Mouse (Mus musculus) embryo, embryonic 11.5 days (tissue): ENCODE results near the gene Lrp4.

Experiments used
- DNase-seq: peaks from one replicate; pipeline ENCODE4 v3.0.0-alpha.2; 2012; ENCODE audit warnings: low read depth, low spot score

Gene Lrp4

DNA sequence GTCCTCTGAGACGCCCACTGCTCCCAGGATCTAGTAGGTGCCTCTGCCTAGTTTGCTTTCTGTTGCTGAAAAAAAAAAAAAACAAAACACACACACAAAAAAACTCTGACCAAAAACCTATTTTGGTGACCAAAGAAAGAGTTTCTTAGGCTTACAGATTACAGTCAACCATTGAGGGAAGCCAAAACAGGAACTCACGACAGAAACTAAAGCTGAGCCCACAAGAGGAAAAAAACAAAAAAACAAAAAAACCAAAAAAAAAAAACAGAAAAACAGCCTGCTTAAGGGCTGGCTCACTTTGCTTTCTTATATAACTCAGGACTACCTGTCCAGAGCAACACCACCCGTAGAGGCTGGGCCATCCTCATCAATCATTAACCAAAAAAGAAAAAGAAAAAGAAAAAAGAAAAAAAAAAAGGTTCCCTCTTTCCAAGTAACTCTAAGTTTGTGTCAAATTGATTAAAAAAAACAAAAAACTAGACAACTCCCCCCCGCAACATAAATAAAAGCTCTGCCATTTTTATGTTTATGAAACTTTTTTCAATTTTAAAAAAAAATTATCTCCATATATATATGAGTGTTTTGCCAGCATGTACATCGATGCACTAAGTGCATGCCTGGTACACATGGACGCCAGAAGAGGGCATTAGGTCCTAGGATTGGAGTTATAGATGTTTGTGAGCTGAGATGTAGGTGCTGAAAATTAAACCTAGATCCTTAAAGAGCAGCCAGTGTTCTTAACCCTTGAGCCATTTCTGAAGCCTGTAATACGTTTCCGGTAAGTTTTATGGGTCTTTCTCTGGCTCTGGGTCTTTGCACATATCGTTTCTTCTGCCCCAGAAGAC is 3.9 kb upstream of the Lrp4 start:
- DNase-seq: no peak

DNA sequence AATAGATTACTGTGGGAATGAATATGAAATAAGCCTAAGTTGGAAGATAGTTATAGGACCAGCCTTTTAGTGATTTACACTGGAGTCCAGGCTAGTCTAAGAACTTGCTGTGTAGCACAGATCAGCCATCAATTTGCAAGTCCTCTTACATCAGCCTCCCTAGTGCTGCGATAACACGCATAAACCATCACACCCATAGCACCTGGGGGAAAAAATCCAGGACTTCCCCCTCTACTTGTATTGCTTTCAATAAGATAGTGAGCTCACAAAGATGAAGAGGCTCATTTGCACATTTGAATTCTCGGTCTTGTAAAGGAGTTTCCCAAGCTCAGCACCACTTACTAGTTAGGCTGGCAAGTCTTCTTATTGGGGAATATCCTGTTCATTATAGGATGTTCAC is 2.9 kb upstream of the Lrp4 start:
- DNase-seq: no peak

DNA sequence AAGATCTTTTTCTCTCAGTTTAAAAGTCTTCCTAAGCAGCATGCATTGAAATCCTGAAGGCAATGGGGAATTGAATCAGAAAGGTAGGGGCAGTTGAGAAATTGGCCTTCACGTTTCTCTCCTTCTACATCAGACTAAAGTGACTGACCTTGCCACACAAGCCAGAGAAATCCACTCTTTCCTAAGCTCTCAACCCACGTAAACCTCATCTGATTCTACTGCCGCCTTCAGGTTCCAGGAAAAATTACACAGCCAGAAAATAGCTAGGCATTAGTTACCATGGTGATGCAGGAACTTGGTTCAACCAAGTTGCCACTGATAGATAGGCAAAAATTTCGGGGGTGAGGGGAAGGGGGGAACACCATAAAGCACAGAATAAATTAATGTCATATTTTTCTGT is 1.5 kb upstream of the Lrp4 start:
- DNase-seq: no peak

GRCm38 (mm10) chr2:91456491-91457100 is 715 bp upstream of the Lrp4 start:
- no peak for DNase-seq

GRCm38 (mm10) chr2:91457656-91458251 is 443 bp downstream of the Lrp4 start:
- no peak for DNase-seq

GRCm38 (mm10) chr2:91458252-91458672 is 951 bp downstream of the Lrp4 start:
- no peak for DNase-seq

GRCm38 (mm10) chr2:91458673-91459391 is 1.5 kb downstream of the Lrp4 start:
- DNase-seq: no peak

DNA sequence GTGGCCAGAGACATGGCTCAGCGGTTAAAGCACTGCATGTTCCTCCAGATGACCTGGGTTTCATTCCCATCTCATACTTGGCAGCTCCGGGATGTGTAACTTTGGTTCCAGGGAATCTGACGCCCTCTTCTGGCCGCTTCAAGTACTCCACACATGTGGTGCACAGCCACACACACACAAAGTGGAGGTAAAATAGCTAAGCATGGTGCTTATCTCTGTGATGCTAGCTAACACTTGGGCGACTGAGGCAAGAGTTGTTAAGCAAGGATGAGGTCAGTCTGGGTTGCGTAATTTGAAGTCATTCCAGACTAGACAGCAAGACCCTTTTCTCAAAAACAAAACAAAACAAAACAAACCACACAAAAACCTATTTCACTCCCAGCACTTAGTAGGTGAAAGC is 2.8 kb downstream of the Lrp4 start:
- no peak for DNase-seq

DNA sequence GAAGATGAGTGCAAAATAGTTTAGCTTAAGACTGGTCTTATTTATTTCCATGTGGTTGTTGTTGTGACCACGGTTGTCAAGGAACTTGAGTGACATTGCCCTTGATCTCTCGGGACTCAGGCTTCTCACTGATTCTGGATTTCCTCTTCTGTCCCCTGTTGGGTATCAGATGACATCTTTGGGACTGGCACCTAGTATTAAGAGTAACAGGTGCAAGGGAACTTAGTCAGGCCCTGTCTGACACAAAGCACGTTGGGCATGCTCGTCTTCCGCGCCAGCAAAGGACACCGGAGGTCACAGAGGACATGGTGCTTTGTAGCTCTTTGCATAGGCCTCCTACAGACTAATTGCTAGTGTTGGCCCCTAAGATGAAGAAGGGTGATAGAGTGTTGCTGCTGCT is 3.5 kb downstream of the Lrp4 start:
- DNase-seq: no peak

GRCm38 (mm10) chr2:91461341-91461740 is 4.0 kb downstream of the Lrp4 start:
- no peak for DNase-seq

DNA sequence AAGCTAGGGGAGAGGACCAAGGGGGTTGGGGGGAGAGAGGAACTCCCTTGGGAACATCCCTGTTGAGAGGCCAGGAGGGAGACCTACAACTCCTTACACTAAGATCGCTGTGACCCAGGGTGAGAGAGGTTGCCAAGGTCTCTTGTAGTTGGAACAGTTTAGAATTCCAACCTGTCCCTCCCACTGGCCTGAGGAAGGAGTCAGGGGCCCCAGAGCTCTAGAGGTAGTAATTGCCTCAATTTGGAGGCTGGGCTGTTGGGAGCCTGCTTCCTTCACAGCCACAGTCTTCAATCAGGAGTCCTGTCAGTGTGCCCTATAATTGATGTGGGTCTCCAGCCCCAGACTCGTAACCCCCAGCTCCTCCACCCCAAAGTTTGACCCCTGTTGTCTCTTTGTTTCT is 4.9 kb downstream of the Lrp4 start:
- DNase-seq: no peak

GRCm38 (mm10) chr2:91462681-91463080 is 5.4 kb downstream of the Lrp4 start:
- DNase-seq: no peak

DNA sequence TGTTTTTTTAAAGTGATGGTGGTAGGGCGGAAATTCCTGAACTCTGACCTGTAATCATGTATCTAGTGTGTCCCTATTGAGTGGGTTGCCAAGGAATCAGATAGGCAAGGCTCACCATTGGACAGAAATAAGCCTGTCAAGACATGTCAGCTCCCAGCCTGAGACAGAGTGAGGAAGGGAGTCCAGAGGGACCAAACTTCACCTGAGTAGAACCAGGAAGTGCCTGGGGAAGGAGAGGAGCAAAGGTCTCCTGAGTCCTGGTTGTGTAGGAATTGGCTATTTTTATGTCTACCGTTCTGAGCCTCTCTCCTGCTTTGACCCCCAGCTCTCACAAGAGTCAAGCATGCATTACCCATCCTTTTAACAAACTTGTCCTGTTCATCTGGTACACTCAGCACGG is 8.6 kb downstream of the Lrp4 start:
- DNase-seq: no peak

- no peak for DNase-seq
Measured at GRCm38 (mm10) chr2:91467613-91468012, 10.3 kb downstream of the Lrp4 start.

DNA sequence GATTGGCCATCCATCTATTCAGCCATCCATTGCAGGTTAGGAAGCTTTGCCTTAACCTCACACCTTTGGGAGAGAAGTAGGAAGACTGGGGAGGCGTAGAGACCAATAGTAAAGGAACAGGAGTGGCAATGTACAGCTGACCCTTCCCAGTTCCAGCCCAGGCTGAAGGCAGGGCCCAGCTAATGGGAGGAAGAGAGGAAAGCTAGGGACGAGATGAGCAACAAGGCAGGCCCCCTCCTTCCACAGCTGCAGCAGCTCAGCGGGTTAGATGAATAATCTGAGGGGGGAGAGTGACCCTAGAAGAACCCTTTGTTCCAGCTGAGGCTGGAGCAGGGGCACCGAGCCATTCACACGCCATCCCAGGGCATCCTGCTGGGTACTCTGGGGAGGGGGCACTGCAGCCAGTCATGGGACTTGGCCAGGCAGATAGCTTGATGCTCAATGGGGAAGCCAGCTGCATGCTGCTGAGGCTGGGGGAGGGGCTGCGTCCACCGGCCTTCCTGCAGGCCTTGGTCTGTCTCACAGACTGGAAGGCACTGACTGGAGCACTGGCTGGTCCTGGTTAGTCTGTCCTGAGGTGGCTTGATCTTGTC is 12.8 kb downstream of the Lrp4 start:
- no peak for DNase-seq

DNA sequence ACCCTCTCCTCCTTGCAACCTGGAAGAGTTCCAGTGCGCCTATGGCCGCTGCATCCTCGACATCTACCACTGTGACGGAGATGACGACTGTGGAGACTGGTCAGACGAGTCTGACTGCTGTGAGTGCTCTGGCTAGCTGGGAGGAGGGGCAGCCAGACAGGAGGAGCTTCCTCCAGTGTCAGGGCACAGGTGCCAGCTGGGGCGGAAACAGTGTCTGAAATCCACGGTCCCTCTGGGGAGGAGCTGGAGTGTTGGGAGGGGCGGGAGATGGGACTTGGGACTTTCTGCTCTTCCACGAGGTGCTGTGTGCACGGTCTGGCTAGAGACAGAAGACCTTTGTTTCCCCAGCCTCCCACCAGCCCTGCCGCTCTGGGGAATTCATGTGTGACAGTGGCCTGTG is 17.0 kb downstream of the Lrp4 start:
- no peak for DNase-seq

- DNase-seq: no peak
Measured at GRCm38 (mm10) chr2:91475791-91476190, 18.5 kb downstream of the Lrp4 start.

DNA sequence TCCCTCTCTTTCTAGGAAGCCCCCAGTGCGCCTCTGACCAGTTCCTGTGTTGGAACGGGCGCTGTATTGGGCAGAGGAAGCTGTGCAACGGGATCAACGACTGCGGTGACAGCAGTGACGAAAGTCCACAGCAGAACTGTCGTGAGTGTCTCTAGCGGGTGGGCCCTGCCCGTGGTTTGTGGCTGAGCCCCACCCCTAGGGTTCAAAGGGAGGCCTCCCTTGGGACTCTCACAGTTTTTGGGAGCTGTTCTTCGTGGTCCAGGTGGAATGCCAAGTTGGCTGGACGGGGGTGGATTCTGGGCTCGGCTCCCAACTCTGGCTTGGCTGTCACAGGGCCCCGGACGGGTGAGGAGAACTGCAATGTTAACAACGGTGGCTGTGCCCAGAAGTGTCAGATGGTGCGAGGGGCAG is 18.9 kb downstream of the Lrp4 start:
- no peak for DNase-seq

DNA sequence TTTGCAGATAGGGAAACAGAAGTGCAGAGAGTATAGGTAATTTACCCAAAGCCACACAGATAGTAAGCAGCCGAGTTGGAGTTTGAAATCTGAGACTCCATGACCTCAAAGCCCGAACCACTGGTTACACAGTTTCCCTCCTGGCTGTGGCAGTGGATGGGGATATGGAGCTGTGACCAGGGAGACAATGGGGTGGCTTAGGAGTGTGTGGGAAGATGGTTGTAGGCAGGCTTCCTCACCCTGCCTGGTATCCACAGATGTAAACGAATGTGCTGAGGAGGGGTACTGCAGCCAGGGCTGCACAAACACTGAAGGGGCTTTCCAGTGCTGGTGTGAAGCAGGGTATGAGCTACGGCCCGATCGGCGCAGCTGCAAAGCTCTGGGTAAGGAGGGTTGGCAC is 19.5 kb downstream of the Lrp4 start:
- no peak for DNase-seq

- DNase-seq: no peak
Measured at GRCm38 (mm10) chr2:91480399-91480801, 23.1 kb downstream of the Lrp4 start.

GRCm38 (mm10) chr2:91480805-91481514 is 23.6 kb downstream of the Lrp4 start:
- no peak for DNase-seq
